Mouse (Mus musculus) limb, embryonic 14.5 days (tissue): ENCODE measurements around the gene Bloc1s5. TPM values are rescaled to one million over a fixed set of nuclear protein-coding genes. Genes with fewer than 3 reads are reported as not detected.
"Not testable (repeated sequence)": the region's sequence is repeated elsewhere in the genome, so short reads cannot be mapped to it uniquely, and the experiment has no call there.

ENCODE experiments used
- ATAC-seq: fragments of 200-750 bp; cut with Nextera tagmentation; 2 replicates; pipeline ENCODE4 v1.8.0; 2017; ENCODE audit warnings: low read depth, moderate number of reproducible peaks, moderate TSS enrichment; ENCODE audit not compliant: low FRiP score
- DNase-seq: peaks from one replicate; pipeline ENCODE4 v3.0.0-alpha.2; 2015; ENCODE audit warnings: low spot score
- H3K27ac ChIP-seq: fragments of 300-500 bp; sonication (generic); replicated peaks from 2 replicates; pipeline ENCODE4 v1.5.1; 2014; ENCODE audit warnings: low read depth, mild to moderate bottlenecking, low read length, moderate library complexity, mixed read lengths
- H3K27me3 ChIP-seq: fragments of 300-500 bp; sonication (generic); 2 replicates; pipeline ENCODE4 v1.6.1; 2014; ENCODE audit warnings: low read length, mixed read lengths; ENCODE audit not compliant: control insufficient read depth, insufficient read depth
- H3K36me3 ChIP-seq: fragments of 300-500 bp; sonication (generic); 2 replicates; pipeline ENCODE4 v1.6.1; 2014; ENCODE audit warnings: mild to moderate bottlenecking, low read length, moderate library complexity, mixed read lengths; ENCODE audit not compliant: control insufficient read depth, insufficient read depth
- H3K4me1 ChIP-seq: fragments of 300-500 bp; sonication (generic); 2 replicates; pipeline ENCODE4 v1.6.1; 2014; ENCODE audit warnings: antibody characterized with exemption, low read length, mixed read lengths; ENCODE audit not compliant: control insufficient read depth, insufficient read depth
- H3K4me2 ChIP-seq: fragments of 300-500 bp; sonication (generic); replicated peaks from 2 replicates; pipeline ENCODE4 v1.6.1; 2014; ENCODE audit warnings: low read depth, mild to moderate bottlenecking, low read length, moderate library complexity; ENCODE audit not compliant: severe bottlenecking
- H3K4me3 ChIP-seq: fragments of 300-500 bp; sonication (generic); replicated peaks from 2 replicates; pipeline ENCODE4 v1.5.1; 2014; ENCODE audit warnings: low read length
- H3K9ac ChIP-seq: fragments of 300-500 bp; sonication (generic); 2 replicates; pipeline ENCODE4 v1.6.1; 2014; ENCODE audit warnings: mild to moderate bottlenecking, low read depth, low read length, moderate library complexity; ENCODE audit not compliant: severe bottlenecking
- H3K9me3 ChIP-seq: fragments of 300-500 bp; sonication (generic); 2 replicates; pipeline ENCODE4 v1.6.1; 2016; ENCODE audit warnings: low read length; ENCODE audit not compliant: control insufficient read depth
- POLR2A ChIP-seq: fragments of 200-500 bp; IDR thresholded peaks from 2 replicates; pipeline ENCODE4 v1.8.0; 2012; ENCODE audit warnings: inconsistent platforms, mild to moderate bottlenecking, moderate library complexity, borderline replicate concordance; ENCODE audit not compliant: insufficient read depth, insufficient read length; ENCODE audit errors: extremely low read depth
- WGBS: fragments of 180-500 bp; shearing (Covaris S2); extraction: QIAGEN DNeasy Blood & Tissue Kit; methylation state at CpG from one replicate; pipeline ENCODE4 v1.1.7; 2014; 5-methylcytosine and 5-hydroxymethylcytosine counted together
- polyA plus RNA-seq, 2 experiments: library from polyadenylated mRNA; depleted of rRNA in 1 of 2; stranded (reverse) in 1 of 2; unstranded in 1 of 2; fragments of >200 nt; fragmentation: Nextera tagmentation in 1 of 2; extraction: Ambion mirVana in 1 of 2; gene quantifications; 2 replicates each; pipeline versions ENCODE4 v1.2.1 to v1.2.3; 2012 to 2014

Gene Bloc1s5
- polyA plus RNA-seq (2012; rRNA removed) (6.8 and 7.3 TPM in 2 replicates), polyA plus RNA-seq (2014; fragmentation: Nextera tagmentation; extraction: Ambion mirVana) (17.6 and 19.2 TPM in 2 replicates)

DNA sequence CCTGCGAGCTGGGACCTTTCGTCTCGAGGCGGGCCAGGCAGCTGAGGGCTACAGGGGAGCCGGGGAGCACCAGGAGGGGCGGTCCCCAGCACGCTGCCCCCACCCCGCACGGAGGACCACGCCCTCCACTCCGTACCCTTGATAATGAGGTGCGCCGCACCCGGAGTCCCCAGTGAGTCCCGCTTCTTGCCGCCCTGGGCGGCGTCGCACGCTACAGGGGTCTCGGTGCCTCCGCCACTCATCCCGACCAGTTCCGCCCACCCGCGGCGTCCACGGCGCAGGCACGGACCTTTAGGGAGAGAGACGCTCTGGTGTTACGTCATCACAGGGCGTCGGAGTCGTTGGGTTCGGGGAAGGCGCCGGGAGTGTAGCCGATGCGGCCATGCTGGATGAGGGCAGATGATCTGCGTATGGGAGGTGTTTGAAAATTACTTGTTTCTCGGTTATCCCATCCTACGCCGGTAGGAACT is at the start of gene Bloc1s5:
TSS of gene Bloc1s5 (minus strand) at position 310 of the 470 bp plus-strand sequence.
- peak within 1 kb of the TSS; percentile 77 for H3K4me2 ChIP-seq
- no peaks in the 10 kb centered on the region for H3K27me3 ChIP-seq
- peak within 1 kb of the TSS; percentile 72 for H3K9ac ChIP-seq
- H3K27ac ChIP-seq: peak within 1 kb of the TSS; percentile 71
- DNase-seq (peak; percentile 94), ATAC-seq (peak; percentile 97)
- WGBS: under 1% methylated on average over 35 of the region's 44 CpGs
- H3K36me3 ChIP-seq: no peaks in the 10 kb centered on the region
- TF ChIP-seq POLR2A: peak; percentile 80; the same call in 1 of the 2 replicates
- peaks cover 6% of the 10 kb centered on the region for H3K4me1 ChIP-seq
- peak within 1 kb of the TSS; percentile 83 for H3K4me3 ChIP-seq
- H3K9me3 ChIP-seq: no peaks in the 10 kb centered on the region

GRCm38 (mm10) chr13:38672336-38672735 is 37.4 kb upstream of the Bloc1s5 start:
- H3K27ac ChIP-seq: no peak overlapping the region
- H3K4me2 ChIP-seq: no peak overlapping the region
- H3K27me3 ChIP-seq: no peaks in the 10 kb centered on the region
- H3K9me3 ChIP-seq: no peaks in the 10 kb centered on the region
- ATAC-seq: no peak
- no peaks in the 10 kb centered on the region for H3K36me3 ChIP-seq
- no peak for TF ChIP-seq POLR2A
- H3K9ac ChIP-seq: no peak overlapping the region
- no peak overlapping the region for H3K4me3 ChIP-seq
- no peaks in the 10 kb centered on the region for H3K4me1 ChIP-seq
- 76% methylated on average over 9 of the region's 9 CpGs for WGBS
- no peak for DNase-seq

- H3K27ac ChIP-seq, H3K4me1 ChIP-seq, DNase-seq, ATAC-seq, H3K4me2 ChIP-seq, H3K27me3 ChIP-seq, H3K36me3 ChIP-seq, H3K9me3 ChIP-seq, H3K9ac ChIP-seq, H3K4me3 ChIP-seq: not testable (repeated sequence)
- WGBS: 75% methylated on average over 6 of the region's 6 CpGs
Measured at GRCm38 (mm10) chr13:38671451-38671850, 36.5 kb upstream of the Bloc1s5 start.

- no peaks in the 10 kb centered on the region for H3K36me3 ChIP-seq
- no peak for DNase-seq
- H3K4me3 ChIP-seq: no peak overlapping the region
- H3K9me3 ChIP-seq: no peaks in the 10 kb centered on the region
- H3K27ac ChIP-seq: no peak overlapping the region
- H3K9ac ChIP-seq: no peak overlapping the region
- no peaks in the 10 kb centered on the region for H3K27me3 ChIP-seq
- no peak for TF ChIP-seq POLR2A
- no peak overlapping the region for H3K4me2 ChIP-seq
- no peak for ATAC-seq
- H3K4me1 ChIP-seq: no peaks in the 10 kb centered on the region
Measured at GRCm38 (mm10) chr13:38670051-38670450, 35.1 kb upstream of the Bloc1s5 start.

- no peaks in the 10 kb centered on the region for H3K9me3 ChIP-seq
- no peak overlapping the region for H3K4me2 ChIP-seq
- no peak overlapping the region for H3K4me3 ChIP-seq
- no peak for ATAC-seq
- H3K4me1 ChIP-seq: no peaks in the 10 kb centered on the region
- no peaks in the 10 kb centered on the region for H3K27me3 ChIP-seq
- no peak for DNase-seq
- H3K27ac ChIP-seq: no peak overlapping the region
- WGBS: 28% methylated on average over 2 of the region's 2 CpGs
- TF ChIP-seq POLR2A: no peak
- no peaks in the 10 kb centered on the region for H3K36me3 ChIP-seq
- H3K9ac ChIP-seq: no peak overlapping the region
Measured at GRCm38 (mm10) chr13:38668514-38668913, 33.6 kb upstream of the Bloc1s5 start.

DNA sequence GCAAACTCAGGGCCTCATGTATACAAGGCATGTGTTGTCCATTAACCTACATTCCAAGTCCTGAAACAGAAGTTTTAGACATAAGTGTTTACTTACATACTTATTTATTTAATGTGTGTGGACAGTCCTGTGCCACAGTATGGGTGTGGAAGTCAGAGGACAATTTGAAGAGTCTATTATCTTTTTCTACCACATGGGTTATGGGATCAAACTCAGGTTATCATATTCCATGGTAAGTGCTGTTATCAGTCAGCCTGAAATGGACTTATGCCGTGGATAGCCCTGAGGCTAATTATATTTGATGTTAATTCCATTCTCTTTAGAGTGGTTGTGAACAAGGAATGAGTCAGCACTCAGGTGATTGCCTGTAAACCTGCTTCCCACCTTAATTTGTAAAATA is 29.8 kb upstream of the Bloc1s5 start:
- DNase-seq (no peak), ATAC-seq (no peak)
- no peak overlapping the region for H3K27ac ChIP-seq
- H3K4me2 ChIP-seq: no peak overlapping the region
- no peaks in the 10 kb centered on the region for H3K27me3 ChIP-seq
- TF ChIP-seq POLR2A: no peak
- no peak overlapping the region for H3K4me3 ChIP-seq
- no peaks in the 10 kb centered on the region for H3K4me1 ChIP-seq
- H3K9me3 ChIP-seq: no peaks in the 10 kb centered on the region
- WGBS: 53% methylated on average over 1 of the region's 1 CpGs
- no peaks in the 10 kb centered on the region for H3K36me3 ChIP-seq
- H3K9ac ChIP-seq: no peak overlapping the region
